Mouse (Mus musculus): ENCODE measurements around the gene E030018B13Rik. TPM values are rescaled to one million over a fixed set of nuclear protein-coding genes. Genes with fewer than 3 reads are reported as not detected.
A peak's percentile ranks its signal among the peaks of the same experiment; 100 is the strongest.

Gene E030018B13Rik
- total and polyA plus RNA-seq, 2 experiments from 2014 or later, result 0.15 TPM; not detected in 1

GRCm38 (mm10) chr7:63965135-63965534 lies 48.5 kb downstream of the E030018B13Rik start:
- no peaks in the 10 kb centered on the region for H3K27me3 ChIP-seq (ENCODE audit: control insufficient read depth, insufficient read depth, low read length)
- H3K4me3 ChIP-seq (ENCODE audit: low read depth, low read length), result no peak overlapping the region
- DNase-seq (ENCODE audit: low spot score) (no peak), ATAC-seq (ENCODE audit: insufficient read depth, low read depth) (peak; percentile 33; the same call in 1 of the 2 replicates)
- TF ChIP-seq CTCF (IDR thresholded peaks at IDR 0.05; ENCODE audit: low read depth) (no peak), EP300 (IDR thresholded peaks at IDR 0.05; ENCODE audit: low read depth) (no peak)
- WGBS, result 60% methylated on average over 2 of the region's 2 CpGs
- H3K4me1 ChIP-seq (ENCODE audit: control insufficient read depth, insufficient read depth), result no peaks in the 10 kb centered on the region
- no peaks in the 10 kb centered on the region for H3K9me3 ChIP-seq (replicated peaks; ENCODE audit: control insufficient read depth, low read length)
- H3K27ac ChIP-seq (ENCODE audit: low read depth), result peak overlapping the region; percentile 30; the same call in 1 of the 2 replicates
- H3K9ac ChIP-seq (replicated peaks; ENCODE audit: low read depth, low read length), result no peak overlapping the region
- H3K4me2 ChIP-seq (ENCODE audit: low read depth, low read length), result no peak overlapping the region
- H3K36me3 ChIP-seq (replicated peaks; ENCODE audit: control insufficient read depth, insufficient read depth, low read length), result no peaks in the 10 kb centered on the region

GRCm38 (mm10) chr7:63965635-63966418 lies 49.2 kb downstream of the E030018B13Rik start:
- Histone ChIP-seq H3K4me1 (ENCODE audit: control insufficient read depth, insufficient read depth) (no peaks in the 10 kb centered on the region), H3K27ac (ENCODE audit: low read depth) (peak overlapping the region; percentile 30; the same call in 1 of the 2 replicates), H3K36me3 (replicated peaks; ENCODE audit: control insufficient read depth, insufficient read depth, low read length) (no peaks in the 10 kb centered on the region), H3K9ac (replicated peaks; ENCODE audit: low read depth, low read length) (no peak overlapping the region), H3K27me3 (ENCODE audit: control insufficient read depth, insufficient read depth, low read length) (no peaks in the 10 kb centered on the region), H3K4me3 (ENCODE audit: low read depth, low read length) (no peak overlapping the region), H3K4me2 (ENCODE audit: low read depth, low read length) (no peak overlapping the region), H3K9me3 (replicated peaks; ENCODE audit: control insufficient read depth, low read length) (no peaks in the 10 kb centered on the region)
- DNase-seq (ENCODE audit: low spot score) (no peak), ATAC-seq (ENCODE audit: insufficient read depth, low read depth) (no peak)
- 60% methylated on average over 5 of the region's 5 CpGs for WGBS
- TF ChIP-seq EP300 (IDR thresholded peaks at IDR 0.05; ENCODE audit: low read depth) (no peak), CTCF (IDR thresholded peaks at IDR 0.05; ENCODE audit: low read depth) (no peak)

GRCm38 (mm10) chr7:63969941-63970340 lies 53.3 kb downstream of the E030018B13Rik start:
- DNase-seq (ENCODE audit: low spot score) (no peak), ATAC-seq (ENCODE audit: insufficient read depth, low read depth) (no peak)
- H3K27ac ChIP-seq (ENCODE audit: low read depth), result no peak overlapping the region
- H3K9me3 ChIP-seq (replicated peaks; ENCODE audit: control insufficient read depth, low read length), result no peaks in the 10 kb centered on the region
- no peak overlapping the region for H3K4me3 ChIP-seq (ENCODE audit: low read depth, low read length)
- no peak for TF ChIP-seq CTCF (IDR thresholded peaks at IDR 0.05; ENCODE audit: low read depth)
- no peak for TF ChIP-seq EP300 (IDR thresholded peaks at IDR 0.05; ENCODE audit: low read depth)
- H3K4me1 ChIP-seq (ENCODE audit: control insufficient read depth, insufficient read depth), result no peaks in the 10 kb centered on the region
- no peak overlapping the region for H3K4me2 ChIP-seq (ENCODE audit: low read depth, low read length)
- H3K9ac ChIP-seq (replicated peaks; ENCODE audit: low read depth, low read length), result no peak overlapping the region
- 90% methylated on average over 3 of the region's 3 CpGs for WGBS
- H3K36me3 ChIP-seq (replicated peaks; ENCODE audit: control insufficient read depth, insufficient read depth, low read length), result no peaks in the 10 kb centered on the region
- H3K27me3 ChIP-seq (ENCODE audit: control insufficient read depth, insufficient read depth, low read length), result no peaks in the 10 kb centered on the region

Other genes with a start within 250 kb of the E030018B13Rik start
- 40.7 and 47.4 TPM in 2 replicates for gene Klf13, start 22.1 kb downstream of the E030018B13Rik start, total RNA-seq (2014; rRNA removed; ENCODE audit: low replicate concordance)
- 26.0 and 26.5 TPM in 2 replicates for gene Klf13, start 22.1 kb downstream of the E030018B13Rik start, polyA plus RNA-seq (2015; fragmentation: Nextera tagmentation; extraction: Ambion mirVana)
- gene Trpm1, start 237.0 kb downstream of the E030018B13Rik start, total RNA-seq (2014; rRNA removed; ENCODE audit: low replicate concordance), result not detected in 2 replicates
- 0.14 and 0.21 TPM in 2 replicates for gene Trpm1, start 237.0 kb downstream of the E030018B13Rik start, polyA plus RNA-seq (2015; fragmentation: Nextera tagmentation; extraction: Ambion mirVana)